Comparison of ENCODE assay signal across 11 mouse cellular contexts in genomic region chr3:61188662-61189061, GRCm38 (mm10).
"Had no signal": no experiment of that assay in that cellular context is flagged by ENCODE, and none has a peak within 500 bp of the region (broad histone marks: within the 10 kb centered on the region; RNA-seq: fewer than 3 reads in every experiment).

No protein-coding gene starts in this region.

- H3K4me3 ChIP-seq: left cerebral cortex, adult 2 months; limb, embryonic 15.5 days; midbrain, embryonic 13.5 days; neural tube, embryonic 12.5 days had no signal

- H3K4me1 ChIP-seq: limb, embryonic 15.5 days; midbrain, embryonic 13.5 days; neural tube, embryonic 12.5 days had no signal

- DNase-seq: kidney, adult 8-10 months; kidney, postnatal 25 days; lung, embryonic 14.5 days; right cerebral cortex, postnatal 4 days; spleen, adult 18-20 months; thymus, adult 2 months; thymus, postnatal 25 days had no signal
